Mouse (Mus musculus) limb, embryonic 10.5 days (tissue): Measurements from ENCODE around the gene Ptgis. TPM values are rescaled to one million over a fixed set of nuclear protein-coding genes. Genes with fewer than 3 reads are reported as not detected.
"Not testable (repeated sequence)": the region's sequence is repeated elsewhere in the genome, so short reads cannot be mapped to it uniquely, and the experiment has no call there.

ENCODE experiments used
- DNase-seq: peaks from one replicate; pipeline ENCODE4 v3.0.0-alpha.2; 2017; ENCODE audit warnings: low spot score
- H3K27ac ChIP-seq: fragments of 300-500 bp; sonication (generic); 2 replicates; pipeline ENCODE4 v1.5.1; 2016; ENCODE audit warnings: mild to moderate bottlenecking
- H3K27me3 ChIP-seq: fragments of 300-500 bp; sonication (generic); 2 replicates; pipeline ENCODE4 v1.6.1; 2016; ENCODE audit warnings: low read depth, mild to moderate bottlenecking; ENCODE audit not compliant: poor library complexity, severe bottlenecking
- H3K36me3 ChIP-seq: fragments of 300-500 bp; sonication (generic); 2 replicates; pipeline ENCODE4 v1.6.1; 2016; ENCODE audit warnings: mild to moderate bottlenecking, moderate library complexity
- H3K4me1 ChIP-seq: fragments of 300-500 bp; sonication (generic); 2 replicates; pipeline ENCODE4 v1.6.1; 2016
- H3K4me3 ChIP-seq: fragments of 300-500 bp; sonication (generic); 2 replicates; pipeline ENCODE4 v1.5.1; 2016; ENCODE audit warnings: mild to moderate bottlenecking, moderate library complexity
- H3K9me3 ChIP-seq: fragments of 300-500 bp; sonication (generic); replicated peaks from 2 replicates; pipeline ENCODE4 v1.6.1; 2016; ENCODE audit warnings: mild to moderate bottlenecking
- WGBS: fragments of 180-500 bp; shearing (Covaris S2); methylation state at CpG from one replicate; pipeline ENCODE4 v1.1.7; 2016; 5-methylcytosine and 5-hydroxymethylcytosine counted together
- polyA plus RNA-seq: library from polyadenylated mRNA; unstranded; fragments of >200 nt; fragmentation: Nextera tagmentation; extraction: Ambion mirVana; gene quantifications from 2 replicates; pipeline ENCODE4 v1.2.1, GENCODE M21; 2016

Ptgis gene
- polyA plus RNA-seq, 1 experiment from 2014 or later, result 17.6 TPM

- DNase-seq, result peak; percentile 83
- Histone ChIP-seq H3K27ac (no peak overlapping the region), H3K36me3 (peaks cover 52% of the 10 kb centered on the region), H3K9me3 (no peaks in the 10 kb centered on the region), H3K4me1 (no peaks in the 10 kb centered on the region), H3K4me3 (no peak overlapping the region), H3K27me3 (no peaks in the 10 kb centered on the region)
- 65% methylated on average over 8 of the region's 8 CpGs for WGBS
These were observed 21.1 kb downstream of the Ptgis start for GRCm38 (mm10) chr2:167219154-167219775.

GRCm38 (mm10) chr2:167213666-167214065 lies 26.7 kb downstream of the Ptgis start:
- Histone ChIP-seq H3K27ac (no peak overlapping the region), H3K4me1 (no peaks in the 10 kb centered on the region), H3K9me3 (no peaks in the 10 kb centered on the region), H3K4me3 (no peak overlapping the region), H3K36me3 (peaks cover 44% of the 10 kb centered on the region), H3K27me3 (no peaks in the 10 kb centered on the region)
- 97% methylated on average over 12 of the region's 12 CpGs for WGBS
- DNase-seq, result no peak

GRCm38 (mm10) chr2:167213076-167213475 lies 27.3 kb downstream of the Ptgis start:
- H3K4me3 ChIP-seq, result no peak overlapping the region
- peaks cover 47% of the 10 kb centered on the region for H3K36me3 ChIP-seq
- no peak overlapping the region for H3K27ac ChIP-seq
- WGBS, result 96% methylated on average over 3 of the region's 3 CpGs
- H3K27me3 ChIP-seq, result no peaks in the 10 kb centered on the region
- no peaks in the 10 kb centered on the region for H3K4me1 ChIP-seq
- no peak for DNase-seq
- no peaks in the 10 kb centered on the region for H3K9me3 ChIP-seq

- Histone ChIP-seq H3K27me3 (no peaks in the 10 kb centered on the region), H3K36me3 (peaks cover 47% of the 10 kb centered on the region), H3K4me3 (no peak overlapping the region), H3K27ac (no peak overlapping the region), H3K9me3 (no peaks in the 10 kb centered on the region), H3K4me1 (no peaks in the 10 kb centered on the region)
- DNase-seq, result no peak
- WGBS, result 94% methylated on average over 6 of the region's 6 CpGs
These were observed 27.9 kb downstream of the Ptgis start for GRCm38 (mm10) chr2:167212551-167212950.

- H3K27me3 ChIP-seq, result no peaks in the 10 kb centered on the region
- H3K9me3 ChIP-seq, result no peaks in the 10 kb centered on the region
- DNase-seq, result no peak
- H3K4me1 ChIP-seq, result no peaks in the 10 kb centered on the region
- H3K36me3 ChIP-seq, result peaks cover 44% of the 10 kb centered on the region
- no peak overlapping the region for H3K4me3 ChIP-seq
- H3K27ac ChIP-seq, result no peak overlapping the region
- WGBS, result 94% methylated on average over 3 of the region's 3 CpGs
These were observed 28.3 kb downstream of the Ptgis start for GRCm38 (mm10) chr2:167212089-167212488.

- Histone ChIP-seq H3K4me3 (no peak overlapping the region), H3K27me3 (no peaks in the 10 kb centered on the region), H3K4me1 (no peaks in the 10 kb centered on the region), H3K36me3 (peaks cover 45% of the 10 kb centered on the region), H3K9me3 (no peaks in the 10 kb centered on the region), H3K27ac (no peak overlapping the region)
- no peak for DNase-seq
- WGBS, result 87% methylated on average over 9 of the region's 9 CpGs
These were observed 30.5 kb downstream of the Ptgis start for GRCm38 (mm10) chr2:167209900-167210299.

GRCm38 (mm10) chr2:167208984-167209383 lies 31.4 kb downstream of the Ptgis start:
- no peaks in the 10 kb centered on the region for H3K9me3 ChIP-seq
- no peak for DNase-seq
- no peaks in the 10 kb centered on the region for H3K27me3 ChIP-seq
- 88% methylated on average over 3 of the region's 3 CpGs for WGBS
- no peaks in the 10 kb centered on the region for H3K4me1 ChIP-seq
- H3K4me3 ChIP-seq, result no peak overlapping the region
- peaks cover 44% of the 10 kb centered on the region for H3K36me3 ChIP-seq
- no peak overlapping the region for H3K27ac ChIP-seq

- no peak overlapping the region for H3K27ac ChIP-seq
- no peak for DNase-seq
- 94% methylated on average over 18 of the region's 18 CpGs for WGBS
- no peaks in the 10 kb centered on the region for H3K27me3 ChIP-seq
- H3K4me1 ChIP-seq, result 0 out of 2 replicates have a peak, but pooled peaks cover 7% of the 10 kb centered on the region
- H3K9me3 ChIP-seq, result no peaks in the 10 kb centered on the region
- H3K4me3 ChIP-seq, result no peak overlapping the region
- H3K36me3 ChIP-seq, result peaks cover 28% of the 10 kb centered on the region
These were observed 34.3 kb downstream of the Ptgis start for GRCm38 (mm10) chr2:167205918-167206629.

GRCm38 (mm10) chr2:167204686-167205085 lies 35.7 kb downstream of the Ptgis start:
- 88% methylated on average over 5 of the region's 5 CpGs for WGBS
- H3K36me3 ChIP-seq, result peaks cover 26% of the 10 kb centered on the region

GRCm38 (mm10) chr2:167203505-167204166 lies 36.8 kb downstream of the Ptgis start:
- Histone ChIP-seq H3K27ac (no peak overlapping the region), H3K4me3 (no peak overlapping the region), H3K27me3 (no peaks in the 10 kb centered on the region), H3K36me3 (peaks cover 26% of the 10 kb centered on the region), H3K4me1 (peaks cover 11% of the 10 kb centered on the region), H3K9me3 (no peaks in the 10 kb centered on the region)
- 83% methylated on average over 7 of the region's 7 CpGs for WGBS
- DNase-seq, result no peak

More at GRCm38 (mm10) chr2:167204686-167205085, 35.7 kb downstream of the Ptgis start:
- not testable (repeated sequence) for DNase-seq, H3K27ac ChIP-seq, H3K9me3 ChIP-seq, H3K27me3 ChIP-seq, H3K4me1 ChIP-seq, H3K4me3 ChIP-seq

GRCm38 (mm10) chr2:167201463-167202291 lies 38.7 kb downstream of the Ptgis start:
- Histone ChIP-seq H3K36me3 (peaks cover 16% of the 10 kb centered on the region), H3K27me3 (no peaks in the 10 kb centered on the region), H3K9me3 (no peaks in the 10 kb centered on the region), H3K4me1 (peaks cover 15% of the 10 kb centered on the region), H3K4me3 (no peak overlapping the region), H3K27ac (no peak overlapping the region)
- no peak for DNase-seq
- 45% methylated on average over 16 of the region's 16 CpGs for WGBS

- H3K27me3 ChIP-seq, result no peaks in the 10 kb centered on the region
- peak; percentile 42 for DNase-seq
These were observed 41.6 kb downstream of the Ptgis start for GRCm38 (mm10) chr2:167198660-167199427.

More at GRCm38 (mm10) chr2:167198660-167199427, 41.6 kb downstream of the Ptgis start:
- H3K4me1 ChIP-seq, result peaks cover 15% of the 10 kb centered on the region
- WGBS, result 53% methylated on average over 13 of the region's 13 CpGs
- H3K36me3 ChIP-seq, result peaks cover 3% of the 10 kb centered on the region; the same call in 1 of the 2 replicates
- H3K9me3 ChIP-seq, result no peaks in the 10 kb centered on the region
- H3K27ac ChIP-seq, result no peak overlapping the region
- no peak overlapping the region for H3K4me3 ChIP-seq
